Mouse (Mus musculus) lung, adult 2 months (tissue): ENCODE data around the gene Map2k2.

Experiments
- CTCF ChIP-seq: fragments of 200-500 bp; IDR thresholded peaks from 2 replicates; pipeline ENCODE4 v1.5.1; 2011; ENCODE audit warnings: mild to moderate bottlenecking, low read length, control low read depth; ENCODE audit not compliant: insufficient read depth
- POLR2A ChIP-seq: fragments of 200-500 bp; IDR thresholded peaks from 2 replicates; pipeline ENCODE4 v1.6.1; 2011; ENCODE audit warnings: low read depth, mild to moderate bottlenecking, control low read depth, low read length, borderline replicate concordance; ENCODE audit errors: extremely low read depth

DNA sequence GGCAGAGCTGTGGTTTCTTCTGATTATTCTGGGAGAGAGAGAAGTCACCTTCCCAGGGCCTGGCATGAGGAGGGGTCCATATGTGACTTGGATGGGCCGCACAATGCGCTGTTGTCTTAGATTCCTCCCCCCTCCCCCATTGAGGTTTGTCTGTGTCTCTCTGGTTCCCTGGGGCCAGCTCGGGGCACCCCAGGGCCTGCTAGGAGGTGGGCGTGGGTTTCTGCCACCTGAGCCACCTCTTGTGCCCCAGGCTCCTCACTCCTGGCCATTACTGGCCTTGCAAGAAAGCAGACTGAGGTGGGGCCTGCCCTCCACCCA, 33.8 kb downstream of the Map2k2 start:
- TF ChIP-seq CTCF (no peak), POLR2A (no peak)
